Comparison of ENCODE assay signal across 15 mouse cellular contexts in the genomic region with DNA sequence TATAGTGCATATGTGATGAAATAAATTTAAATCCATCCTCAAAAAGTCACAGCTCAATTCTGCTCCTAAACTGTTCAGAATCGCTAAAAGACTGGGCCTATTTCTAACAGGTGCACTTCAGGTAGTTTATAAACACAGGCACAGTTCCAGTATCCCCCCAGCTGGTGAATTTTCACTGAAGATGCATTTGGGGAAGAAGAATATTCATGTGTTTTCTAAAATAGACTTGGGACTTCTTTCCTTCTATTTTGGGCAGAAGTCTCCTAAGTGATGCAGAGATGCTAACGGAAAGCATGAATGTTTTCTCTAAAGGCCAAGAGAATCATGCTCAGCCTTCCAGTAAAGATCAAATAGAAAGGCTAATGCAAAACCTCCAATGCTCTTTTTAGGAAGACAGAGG.
"Had no signal": no experiment of that assay in that cellular context is flagged by ENCODE, and none has a peak within 500 bp of the region (broad histone marks: within the 10 kb centered on the region; RNA-seq: fewer than 3 reads in every experiment).

No protein-coding gene starts in this region.

- H3K27me3 ChIP-seq: limb, embryonic 12.5 days; liver, embryonic 13.5 days; midbrain, embryonic 12.5 days; neural tube, embryonic 13.5 days had no signal

- H3K9ac ChIP-seq: limb, embryonic 12.5 days; liver, embryonic 13.5 days; liver, postnatal 0 days; midbrain, embryonic 12.5 days; neural tube, embryonic 13.5 days had no signal

- H3K4me3 ChIP-seq: limb, embryonic 12.5 days; liver, embryonic 13.5 days; midbrain, embryonic 12.5 days; neural tube, embryonic 13.5 days had no signal

- H3K4me2 ChIP-seq: limb, embryonic 12.5 days; liver, embryonic 13.5 days; midbrain, embryonic 12.5 days; neural tube, embryonic 13.5 days had no signal

- DNase-seq: kidney, adult 8-10 months; kidney, postnatal 25 days; liver; liver, embryonic 13.5 days; liver, postnatal 0 days; retina, postnatal 1 day; thymus, adult 18-20 months; thymus, postnatal 14 days had no signal

- H3K4me1 ChIP-seq: limb, embryonic 12.5 days; liver, embryonic 13.5 days; midbrain, embryonic 12.5 days; neural tube, embryonic 13.5 days had no signal

- H3K36me3 ChIP-seq: limb, embryonic 12.5 days; liver, embryonic 13.5 days; midbrain, embryonic 12.5 days; neural tube, embryonic 13.5 days had no signal

- ATAC-seq: inflammation-experienced regulatory T-cells, adult 6 months; intestine, postnatal 0 days; liver, postnatal 0 days; midbrain, embryonic 16.5 days had no signal

- H3K27ac ChIP-seq: limb, embryonic 12.5 days; liver, embryonic 13.5 days; midbrain, embryonic 12.5 days; neural tube, embryonic 13.5 days; stomach, postnatal 0 days had no signal

- H3K9me3 ChIP-seq: limb, embryonic 12.5 days; liver, embryonic 13.5 days; midbrain, embryonic 12.5 days; neural tube, embryonic 13.5 days had no signal
